Mouse (Mus musculus) heart, embryonic 10.5 days (tissue): ENCODE data around the gene Slc6a14. TPM values are rescaled to one million over a fixed set of nuclear protein-coding genes. Genes with fewer than 3 reads are reported as not detected.

Source experiments
- DNase-seq: peaks from one replicate; pipeline ENCODE4 v3.0.0-alpha.2; 2017; ENCODE audit warnings: low spot score
- H3K27ac ChIP-seq: fragments of 300-500 bp; sonication (generic); 2 replicates; pipeline ENCODE4 v1.5.1; 2016; ENCODE audit warnings: mild to moderate bottlenecking
- H3K27me3 ChIP-seq: fragments of 300-500 bp; sonication (generic); 2 replicates; pipeline ENCODE4 v1.6.1; 2016; ENCODE audit warnings: mild to moderate bottlenecking; ENCODE audit not compliant: poor library complexity, insufficient read depth, severe bottlenecking
- H3K36me3 ChIP-seq: fragments of 300-500 bp; sonication (generic); 2 replicates; pipeline ENCODE4 v1.6.1; 2016; ENCODE audit warnings: mild to moderate bottlenecking, moderate library complexity
- H3K4me1 ChIP-seq: fragments of 300-500 bp; sonication (generic); 2 replicates; pipeline ENCODE4 v1.6.1; 2016; ENCODE audit warnings: mild to moderate bottlenecking
- H3K4me3 ChIP-seq: fragments of 300-500 bp; sonication (generic); 2 replicates; pipeline ENCODE4 v1.5.1; 2016; ENCODE audit warnings: mild to moderate bottlenecking, moderate library complexity
- H3K9me3 ChIP-seq: fragments of 300-500 bp; sonication (generic); 2 replicates; pipeline ENCODE4 v1.6.1; 2016; ENCODE audit warnings: mild to moderate bottlenecking, moderate library complexity
- WGBS: fragments of 180-500 bp; shearing (Covaris S2); methylation state at CpG from one replicate; pipeline ENCODE4 v1.1.7; 2016; 5-methylcytosine and 5-hydroxymethylcytosine counted together
- polyA plus RNA-seq: library from polyadenylated mRNA; unstranded; fragments of >200 nt; fragmentation: Nextera tagmentation; extraction: Ambion mirVana; gene quantifications from 2 replicates; pipeline ENCODE4 v1.2.1, GENCODE M21; 2016

Gene Slc6a14
- 0.12 TPM in 1 of 2 replicates, not detected in the other for polyA plus RNA-seq

DNA sequence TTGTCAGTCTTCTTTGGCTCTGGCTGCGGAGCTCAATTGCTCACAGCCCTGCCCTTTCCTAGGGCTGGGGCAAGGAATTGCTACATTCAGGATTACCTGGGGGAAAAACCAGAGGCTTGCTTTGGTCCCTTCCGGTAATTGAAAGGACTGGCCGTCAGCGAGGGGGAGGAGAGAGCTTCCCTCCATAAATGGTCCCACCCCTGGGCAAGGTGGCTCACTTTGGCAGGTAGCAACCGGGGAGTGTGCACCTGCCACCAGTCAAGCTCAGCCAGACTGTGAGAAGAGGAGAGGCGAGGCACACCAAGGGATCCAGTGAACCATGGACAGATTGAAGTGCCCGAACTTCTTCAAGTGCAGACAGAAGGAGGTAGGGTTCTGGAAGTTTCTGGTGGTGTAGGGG, at the start of gene Slc6a14:
Gene Slc6a14, plus strand, starts transcription at position 68 of the 400 bp plus-strand sequence.
- H3K36me3 ChIP-seq: no peaks in the 10 kb centered on the region
- no peaks in the 10 kb centered on the region for H3K4me1 ChIP-seq
- no peak within 1 kb of the TSS for H3K27ac ChIP-seq
- no peak for DNase-seq
- no peak within 1 kb of the TSS for H3K4me3 ChIP-seq
- H3K27me3 ChIP-seq: no peaks in the 10 kb centered on the region
- WGBS: 55% methylated on average over 7 of the region's 7 CpGs
- H3K9me3 ChIP-seq: no peaks in the 10 kb centered on the region

DNA sequence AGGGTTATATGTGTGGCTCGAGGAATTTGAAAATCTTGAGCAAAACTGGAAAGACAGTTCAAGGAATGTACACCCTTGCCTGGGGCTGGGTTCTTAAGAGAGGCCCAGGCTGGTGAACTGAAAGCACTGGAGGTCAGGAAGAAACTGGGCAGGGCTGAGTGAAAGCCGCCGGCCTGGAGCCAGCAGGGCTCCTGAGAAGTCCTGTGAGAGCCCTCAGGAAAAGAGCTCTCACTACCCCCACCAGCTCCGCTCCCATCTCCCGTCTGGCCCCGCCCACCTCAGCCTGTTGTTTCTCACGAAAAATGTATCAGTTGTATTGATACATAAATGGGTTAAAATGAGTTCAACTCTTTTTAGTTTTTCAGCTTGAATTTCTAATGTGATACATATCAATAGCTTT, 43.8 kb upstream of the Slc6a14 start:
- Histone ChIP-seq H3K4me1 (no peaks in the 10 kb centered on the region), H3K27ac (no peak overlapping the region), H3K36me3 (no peaks in the 10 kb centered on the region), H3K4me3 (no peak overlapping the region), H3K27me3 (no peaks in the 10 kb centered on the region), H3K9me3 (no peaks in the 10 kb centered on the region)
- no peak for DNase-seq
- 32% methylated on average over 7 of the region's 7 CpGs for WGBS

- 76% methylated on average over 6 of the region's 6 CpGs for WGBS
These were observed 19.5 kb upstream of the Slc6a14 start for GRCm38 (mm10) chrX:21695220-21695619.

DNA sequence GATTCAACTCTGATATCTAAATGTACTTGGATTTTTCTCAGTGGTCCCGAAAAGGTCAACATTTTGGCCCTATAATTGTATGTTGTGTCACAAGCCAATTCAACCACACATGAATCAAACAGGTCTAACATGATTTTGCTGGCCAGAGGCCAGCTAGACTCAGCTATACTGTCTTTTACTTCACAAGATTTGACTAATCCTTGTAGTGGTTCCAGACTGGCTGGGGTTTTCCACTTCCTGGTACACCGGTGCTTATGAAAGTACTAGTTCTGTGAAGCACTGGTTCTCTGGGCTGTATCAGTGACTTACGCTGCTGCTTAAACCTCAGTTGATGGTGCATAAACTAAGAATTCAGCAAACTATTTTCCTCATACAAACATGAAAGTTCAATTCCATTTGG, 19.0 kb upstream of the Slc6a14 start:
- WGBS: 83% methylated on average over 3 of the region's 3 CpGs

More at GRCm38 (mm10) chrX:21695220-21695619, 19.5 kb upstream of the Slc6a14 start:
- no peaks in the 10 kb centered on the region for H3K36me3 ChIP-seq
- no peak for DNase-seq
- H3K9me3 ChIP-seq: no peaks in the 10 kb centered on the region
- no peak overlapping the region for H3K4me3 ChIP-seq
- no peaks in the 10 kb centered on the region for H3K4me1 ChIP-seq
- H3K27ac ChIP-seq: no peak overlapping the region
- H3K27me3 ChIP-seq: no peaks in the 10 kb centered on the region

DNA sequence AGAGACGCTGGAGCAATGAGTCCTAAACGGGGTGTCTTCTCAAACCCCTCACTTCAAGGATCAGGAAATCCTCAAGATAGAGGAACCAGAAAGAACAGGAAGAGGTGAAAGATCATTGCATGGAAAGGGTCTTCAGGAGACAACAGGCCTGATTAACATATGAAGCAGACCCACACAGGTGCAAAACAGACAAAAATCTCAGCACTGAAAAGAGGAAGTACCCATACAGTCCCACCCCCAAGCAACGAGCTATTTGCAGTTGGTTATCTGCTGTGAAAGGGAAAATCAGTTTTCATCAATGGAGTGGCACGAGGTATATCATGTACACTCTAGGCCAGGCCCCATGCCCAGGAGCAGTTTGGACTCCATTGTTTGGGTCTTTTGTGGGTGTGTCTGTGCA, 13.1 kb upstream of the Slc6a14 start:
- Histone ChIP-seq H3K27ac (no peak overlapping the region), H3K4me1 (no peaks in the 10 kb centered on the region), H3K4me3 (no peak overlapping the region), H3K27me3 (no peaks in the 10 kb centered on the region), H3K36me3 (no peaks in the 10 kb centered on the region), H3K9me3 (no peaks in the 10 kb centered on the region)
- 65% methylated on average over 4 of the region's 4 CpGs for WGBS
- no peak for DNase-seq

More for the DNA sequence above, 19.0 kb upstream of the Slc6a14 start:
- Histone ChIP-seq H3K4me3 (no peak overlapping the region), H3K27ac (no peak overlapping the region), H3K9me3 (no peaks in the 10 kb centered on the region), H3K36me3 (no peaks in the 10 kb centered on the region), H3K4me1 (no peaks in the 10 kb centered on the region), H3K27me3 (no peaks in the 10 kb centered on the region)
- DNase-seq: no peak

- Histone ChIP-seq H3K4me1 (no peaks in the 10 kb centered on the region), H3K27ac (no peak overlapping the region), H3K4me3 (no peak overlapping the region), H3K36me3 (no peaks in the 10 kb centered on the region), H3K27me3 (no peaks in the 10 kb centered on the region), H3K9me3 (no peaks in the 10 kb centered on the region)
- no peak for DNase-seq
- WGBS: 81% methylated on average over 1 of the region's 1 CpGs
These were observed 10.2 kb upstream of the Slc6a14 start for GRCm38 (mm10) chrX:21704470-21704869.

DNA sequence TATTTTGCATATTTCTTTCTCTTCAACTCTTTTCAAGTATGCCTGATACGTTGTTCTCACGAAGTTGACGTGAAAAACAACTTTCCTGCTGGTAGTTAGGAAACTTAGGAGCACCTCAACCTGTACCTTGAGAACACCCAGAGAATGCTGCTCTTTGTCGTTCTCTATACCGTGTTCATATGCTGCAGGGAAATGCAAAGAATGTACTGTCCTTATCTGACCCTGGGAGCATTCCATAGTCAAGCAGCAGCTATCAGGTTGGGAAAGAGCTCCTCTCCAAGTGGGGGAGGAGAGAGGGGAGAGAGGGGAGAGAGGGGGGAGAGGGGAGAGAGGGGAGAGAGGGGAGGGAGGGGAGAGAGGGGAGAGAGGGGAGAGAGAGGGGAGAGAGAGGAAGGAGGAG, 597 bp downstream of the Slc6a14 start:
- Histone ChIP-seq H3K27ac (no peak overlapping the region), H3K4me1 (no peaks in the 10 kb centered on the region), H3K9me3 (no peaks in the 10 kb centered on the region), H3K4me3 (no peak overlapping the region), H3K27me3 (no peaks in the 10 kb centered on the region), H3K36me3 (no peaks in the 10 kb centered on the region)
- WGBS: 48% methylated on average over 5 of the region's 5 CpGs
- DNase-seq: no peak

- no peaks in the 10 kb centered on the region for H3K27me3 ChIP-seq
- no peak for DNase-seq
- no peaks in the 10 kb centered on the region for H3K4me1 ChIP-seq
- no peaks in the 10 kb centered on the region for H3K36me3 ChIP-seq
- H3K4me3 ChIP-seq: no peak overlapping the region
- no peaks in the 10 kb centered on the region for H3K9me3 ChIP-seq
- 95% methylated on average over 2 of the region's 2 CpGs for WGBS
- no peak overlapping the region for H3K27ac ChIP-seq
These were observed 2.2 kb downstream of the Slc6a14 start for GRCm38 (mm10) chrX:21716885-21717284.

GRCm38 (mm10) chrX:21744997-21745396, 30.3 kb downstream of the Slc6a14 start, which contains the start of gene Gm28269:
Gene Gm28269 (minus strand): TSS chrX:21745097.
- DNase-seq: no peak
- no peaks in the 10 kb centered on the region for H3K36me3 ChIP-seq
- no peaks in the 10 kb centered on the region for H3K4me1 ChIP-seq
- H3K4me3 ChIP-seq: no peak within 1 kb of the TSS
- no peak within 1 kb of the TSS for H3K27ac ChIP-seq
- H3K9me3 ChIP-seq: no peaks in the 10 kb centered on the region
- H3K27me3 ChIP-seq: no peaks in the 10 kb centered on the region

Other genes with a start within 250 kb of the Slc6a14 start
- gene Agtr2, start 230.4 kb upstream of the Slc6a14 start, polyA plus RNA-seq: 0.15 TPM in 1 of 2 replicates, not detected in the other
- gene Gm28269, start 30.2 kb downstream of the Slc6a14 start, polyA plus RNA-seq: not detected in 2 replicates